13 mouse cellular contexts compared by ENCODE assay signal in genomic region chr8:60864875-60865274, GRCm38 (mm10). TPM values are rescaled to one million over a fixed set of nuclear protein-coding genes. Genes with fewer than 3 reads are reported as not detected.
DNase-seq lines count a peak whose midpoint lies in the region; ATAC-seq lines count a peak whose summit lies in the region.
"Had no signal": no experiment of that assay in that cellular context is flagged by ENCODE, and none has a peak within 500 bp of the region (broad histone marks: within the 10 kb centered on the region; RNA-seq: fewer than 3 reads in every experiment).

No protein-coding gene starts in this region.

- H3K27me3 ChIP-seq in forebrain, embryonic 11.5 days (ENCODE audit: control insufficient read depth, insufficient read depth, low read length): no peaks in the 10 kb centered on the region
- H3K27me3 ChIP-seq in forebrain, embryonic 16.5 days (replicated peaks; ENCODE audit: control insufficient read depth, insufficient read depth, low read length): no peaks in the 10 kb centered on the region
- H3K27me3 ChIP-seq in hindbrain, embryonic 11.5 days (ENCODE audit: control insufficient read depth, insufficient read depth, low read length): no peaks in the 10 kb centered on the region
- no peaks in the 10 kb centered on the region for H3K27me3 ChIP-seq in hindbrain, embryonic 14.5 days (ENCODE audit: control insufficient read depth, insufficient read depth, low read length)
- H3K27me3 ChIP-seq: CH12.LX; embryonic facial prominence, embryonic 15.5 days; hindbrain, embryonic 13.5 days; intestine, embryonic 15.5 days had no signal

- H3K9me3 ChIP-seq in forebrain, embryonic 11.5 days (ENCODE audit: control insufficient read depth, low read length): no peaks in the 10 kb centered on the region
- H3K9me3 ChIP-seq in forebrain, embryonic 16.5 days (ENCODE audit: control insufficient read depth, low read length): no peaks in the 10 kb centered on the region
- H3K9me3 ChIP-seq in hindbrain, embryonic 11.5 days (ENCODE audit: control insufficient read depth, low read length): no peaks in the 10 kb centered on the region
- no peaks in the 10 kb centered on the region for H3K9me3 ChIP-seq in hindbrain, embryonic 14.5 days (ENCODE audit: control insufficient read depth, low read length)
- H3K9me3 ChIP-seq: embryonic facial prominence, embryonic 15.5 days; heart, embryonic 10.5 days; hindbrain, embryonic 13.5 days; intestine, embryonic 15.5 days had no signal

- DNase-seq in forebrain, embryonic 11.5 days (ENCODE audit: low spot score): no peak
- DNase-seq in hindbrain, embryonic 11.5 days (ENCODE audit: low spot score): peak; percentile 11
- no peak for DNase-seq in hindbrain, embryonic 14.5 days (ENCODE audit: low spot score)
- peak; percentile 37 for DNase-seq in retina, postnatal 1 day
- no peak for DNase-seq in retina, embryonic 14.5 days (ENCODE audit: low spot score)
- peak; percentile 6 for DNase-seq in telencephalon, adult 2 months (ENCODE audit: low read depth, low spot score)
- DNase-seq in testis, postnatal 10 days (ENCODE audit: low spot score): no peak

- no peak overlapping the region for H3K4me3 ChIP-seq in forebrain, embryonic 11.5 days (ENCODE audit: low read depth, low read length)
- H3K4me3 ChIP-seq in forebrain, embryonic 16.5 days (replicated peaks; ENCODE audit: low read length): no peak overlapping the region
- no peak overlapping the region for H3K4me3 ChIP-seq in hindbrain, embryonic 11.5 days (ENCODE audit: low read depth, low read length)
- H3K4me3 ChIP-seq in hindbrain, embryonic 14.5 days (replicated peaks; ENCODE audit: low read length): no peak overlapping the region
- H3K4me3 ChIP-seq: embryonic facial prominence, embryonic 15.5 days; heart, embryonic 10.5 days; hindbrain, embryonic 13.5 days; intestine, embryonic 15.5 days had no signal

- H3K27ac ChIP-seq in forebrain, embryonic 11.5 days (ENCODE audit: low read depth, low read length): no peak overlapping the region
- no peak overlapping the region for H3K27ac ChIP-seq in forebrain, embryonic 16.5 days (ENCODE audit: low read length)
- no peak overlapping the region for H3K27ac ChIP-seq in hindbrain, embryonic 11.5 days (ENCODE audit: low read depth, low read length)
- no peak overlapping the region for H3K27ac ChIP-seq in hindbrain, embryonic 14.5 days
- H3K27ac ChIP-seq: embryonic facial prominence, embryonic 15.5 days; heart, embryonic 10.5 days; hindbrain, embryonic 13.5 days; intestine, embryonic 15.5 days had no signal

- H3K36me3 ChIP-seq in forebrain, embryonic 11.5 days (ENCODE audit: control insufficient read depth, insufficient read depth, low read length): no peaks in the 10 kb centered on the region
- no peaks in the 10 kb centered on the region for H3K36me3 ChIP-seq in forebrain, embryonic 16.5 days (ENCODE audit: control insufficient read depth, insufficient read depth)
- no peaks in the 10 kb centered on the region for H3K36me3 ChIP-seq in hindbrain, embryonic 11.5 days (ENCODE audit: control insufficient read depth, insufficient read depth, low read length)
- H3K36me3 ChIP-seq in hindbrain, embryonic 14.5 days (replicated peaks; ENCODE audit: control insufficient read depth, insufficient read depth): no peaks in the 10 kb centered on the region
- H3K36me3 ChIP-seq: embryonic facial prominence, embryonic 15.5 days; heart, embryonic 10.5 days; hindbrain, embryonic 13.5 days; intestine, embryonic 15.5 days had no signal

- H3K4me1 ChIP-seq in forebrain, embryonic 11.5 days (replicated peaks; ENCODE audit: control insufficient read depth, insufficient read depth, low read length): 0 out of 2 replicates have a peak, but pooled peaks cover under 1% of the 10 kb centered on the region
- H3K4me1 ChIP-seq in forebrain, embryonic 16.5 days (replicated peaks; ENCODE audit: control insufficient read depth, insufficient read depth, low read length): no peaks in the 10 kb centered on the region
- no peaks in the 10 kb centered on the region for H3K4me1 ChIP-seq in hindbrain, embryonic 11.5 days (replicated peaks; ENCODE audit: control insufficient read depth, insufficient read depth, low read length)
- no peaks in the 10 kb centered on the region for H3K4me1 ChIP-seq in hindbrain, embryonic 14.5 days (replicated peaks; ENCODE audit: control insufficient read depth, insufficient read depth, low read length)
- H3K4me1 ChIP-seq: embryonic facial prominence, embryonic 15.5 days; heart, embryonic 10.5 days; hindbrain, embryonic 13.5 days; intestine, embryonic 15.5 days had no signal

- H3K4me2 ChIP-seq in forebrain, embryonic 11.5 days (ENCODE audit: low read depth, low read length, severe bottlenecking): no peak overlapping the region
- no peak overlapping the region for H3K4me2 ChIP-seq in forebrain, embryonic 16.5 days (ENCODE audit: low read length)
- H3K4me2 ChIP-seq in hindbrain, embryonic 11.5 days (replicated peaks; ENCODE audit: low read depth, low read length): no peak overlapping the region
- no peak overlapping the region for H3K4me2 ChIP-seq in hindbrain, embryonic 14.5 days (replicated peaks)
- H3K4me2 ChIP-seq: embryonic facial prominence, embryonic 15.5 days; hindbrain, embryonic 13.5 days; intestine, embryonic 15.5 days had no signal

- peak; percentile 49; the same call in 1 of the 2 replicates for ATAC-seq in forebrain, embryonic 11.5 days (replicated peaks; ENCODE audit: low FRiP score)
- no peak for ATAC-seq in forebrain, embryonic 16.5 days
- peak; percentile 41; the same call in 1 of the 2 replicates for ATAC-seq in hindbrain, embryonic 11.5 days (ENCODE audit: low FRiP score)
- no peak for ATAC-seq in hindbrain, embryonic 14.5 days (ENCODE audit: low FRiP score)
- ATAC-seq: intestine, embryonic 15.5 days had no signal

- H3K9ac ChIP-seq in forebrain, embryonic 11.5 days (ENCODE audit: low read length): no peak overlapping the region
- H3K9ac ChIP-seq in forebrain, embryonic 16.5 days (replicated peaks; ENCODE audit: low read depth, low read length): no peak overlapping the region
- no peak overlapping the region for H3K9ac ChIP-seq in hindbrain, embryonic 11.5 days (ENCODE audit: low read depth, low read length)
- no peak overlapping the region for H3K9ac ChIP-seq in hindbrain, embryonic 14.5 days
- H3K9ac ChIP-seq: embryonic facial prominence, embryonic 15.5 days; hindbrain, embryonic 13.5 days; intestine, embryonic 15.5 days had no signal

- WGBS in forebrain, embryonic 11.5 days: 84% methylated on average over 6 of the region's 6 CpGs
- 53% methylated on average over 6 of the region's 6 CpGs for WGBS in forebrain, embryonic 16.5 days
- WGBS in hindbrain, embryonic 11.5 days: 82% methylated on average over 6 of the region's 6 CpGs
- 68% methylated on average over 6 of the region's 6 CpGs for WGBS in hindbrain, embryonic 14.5 days

RNA-seq across cellular contexts. Expression of gene Hpf1, which starts 25.3 kb away (rescaled TPM):
- polyA plus RNA-seq in forebrain, embryonic 11.5 days (2014; fragmentation: Nextera tagmentation; extraction: Ambion mirVana): 138 and 148 TPM in 2 replicates
- 104 and 110 TPM in 2 replicates for polyA plus RNA-seq in forebrain, embryonic 16.5 days (2015; fragmentation: Nextera tagmentation; extraction: Ambion mirVana)
- 125 and 131 TPM in 2 replicates for polyA plus RNA-seq in hindbrain, embryonic 11.5 days (2014; fragmentation: Nextera tagmentation; extraction: Ambion mirVana)
- 91.6 and 96.3 TPM in 2 replicates for polyA plus RNA-seq in hindbrain, embryonic 14.5 days (2014; fragmentation: Nextera tagmentation; extraction: Ambion mirVana)

Comparison
In these comparisons a context has a peak if more than half of its experiments do, and no peak if none do; other contexts are left out.
1. ATAC-seq: peak in forebrain, embryonic 11.5 days (single experiment) and hindbrain, embryonic 11.5 days (single experiment); none in forebrain, embryonic 16.5 days (single experiment) and hindbrain, embryonic 14.5 days (single experiment).
2. DNase-seq: peak in hindbrain, embryonic 11.5 days (single experiment), retina, postnatal 1 day (single experiment) and telencephalon, adult 2 months (single experiment); none in forebrain, embryonic 11.5 days (single experiment), hindbrain, embryonic 14.5 days (single experiment), retina, embryonic 14.5 days (single experiment) and testis, postnatal 10 days (single experiment).